Mouse (Mus musculus): ENCODE results near the gene Mettl23. TPM values are rescaled to one million over a fixed set of nuclear protein-coding genes. Genes with fewer than 3 reads are reported as not detected.

Mettl23 gene
- total and polyA plus RNA-seq, 3 experiments = 35.8 to 49.1 (median 45.4) TPM

DNA sequence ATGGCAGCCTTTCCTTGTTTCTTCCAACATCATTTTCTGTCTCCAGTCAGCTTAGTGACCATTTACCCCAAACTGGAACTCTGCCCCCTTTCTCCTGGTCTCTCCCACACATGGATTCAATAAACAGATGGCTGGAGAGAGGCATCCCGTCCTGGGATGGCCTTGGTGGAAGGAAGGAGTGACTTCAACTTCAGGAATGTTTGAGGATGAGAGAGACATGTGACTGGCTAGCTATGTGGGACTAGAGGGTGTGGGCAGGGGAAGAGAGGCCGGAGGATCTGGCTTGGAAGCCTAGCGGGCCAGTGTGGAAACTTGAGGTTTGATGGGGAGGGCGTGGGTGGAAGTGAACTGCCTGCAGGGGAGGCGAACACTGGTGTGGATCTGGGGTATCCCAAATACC lies 26.3 kb upstream of the Mettl23 start:
- Histone ChIP-seq H3K36me3 (replicated peaks) (no peaks in the 10 kb centered on the region), H3K27me3 (ENCODE audit: insufficient read depth, low read length) (peaks cover 83% of the 10 kb centered on the region), H3K4me3 (ENCODE audit: low read depth, low read length) (no peak overlapping the region), H3K4me1 (ENCODE audit: insufficient read depth, low read depth, low read length) (peaks cover 22% of the 10 kb centered on the region), H3K9me3 (replicated peaks) (no peaks in the 10 kb centered on the region)
- DNase-seq (ENCODE audit: low spot score) = no peak
- ATAC-seq (ENCODE audit: extremely low read depth, insufficient number of reproducible peaks, low FRiP score, poor library complexity, severe bottlenecking) = no peak
- TF ChIP-seq GATA2 (IDR thresholded peaks at IDR 0.05; ENCODE audit: borderline replicate concordance, low read depth, low read length) = no peak

- no peaks in the 10 kb centered on the region for H3K36me3 ChIP-seq (replicated peaks)
- ATAC-seq (ENCODE audit: extremely low read depth, insufficient number of reproducible peaks, low FRiP score, poor library complexity, severe bottlenecking) (no peak), DNase-seq (ENCODE audit: low spot score) (no peak)
- no peak for TF ChIP-seq GATA1 (IDR thresholded peaks at IDR 0.05; ENCODE audit: borderline replicate concordance, low read length)
- TF ChIP-seq TAL1 (conservative IDR thresholded peaks at IDR 0.05; ENCODE audit: low read depth, low read length) = no peak
- TF ChIP-seq POLR2AphosphoS5 (IDR thresholded peaks at IDR 0.05; ENCODE audit: insufficient replicate concordance, low read depth, low read length) = no peak
- TF ChIP-seq GATA2 (IDR thresholded peaks at IDR 0.05; ENCODE audit: borderline replicate concordance, low read depth, low read length) = no peak
- no peak for TF ChIP-seq CTCF (IDR thresholded peaks at IDR 0.05; ENCODE audit: low read depth, low read length)
- no peaks in the 10 kb centered on the region for H3K9me3 ChIP-seq (replicated peaks)
- peaks cover 87% of the 10 kb centered on the region for H3K27me3 ChIP-seq (ENCODE audit: insufficient read depth, low read length)
- no peak overlapping the region for H3K4me3 ChIP-seq (ENCODE audit: low read depth, low read length)
- peaks cover 19% of the 10 kb centered on the region for H3K4me1 ChIP-seq (ENCODE audit: insufficient read depth, low read depth, low read length)
Observed at GRCm38 (mm10) chr11:116817567-116817966, 25.5 kb upstream of the Mettl23 start.

- H3K9me3 ChIP-seq (replicated peaks) = no peaks in the 10 kb centered on the region
- H3K4me1 ChIP-seq (ENCODE audit: insufficient read depth, low read depth, low read length) = peaks cover 15% of the 10 kb centered on the region
- no peak for DNase-seq (ENCODE audit: low spot score)
- no peak overlapping the region for H3K4me3 ChIP-seq (ENCODE audit: low read depth, low read length)
- ATAC-seq (ENCODE audit: extremely low read depth, insufficient number of reproducible peaks, low FRiP score, poor library complexity, severe bottlenecking) = no peak
- no peaks in the 10 kb centered on the region for H3K36me3 ChIP-seq (replicated peaks)
- TF ChIP-seq POLR2AphosphoS5 (IDR thresholded peaks at IDR 0.05; ENCODE audit: insufficient replicate concordance, low read depth, low read length) = no peak
- H3K27me3 ChIP-seq (ENCODE audit: insufficient read depth, low read length) = peaks cover 82% of the 10 kb centered on the region
Observed at GRCm38 (mm10) chr11:116818722-116819121, 24.4 kb upstream of the Mettl23 start.

DNA sequence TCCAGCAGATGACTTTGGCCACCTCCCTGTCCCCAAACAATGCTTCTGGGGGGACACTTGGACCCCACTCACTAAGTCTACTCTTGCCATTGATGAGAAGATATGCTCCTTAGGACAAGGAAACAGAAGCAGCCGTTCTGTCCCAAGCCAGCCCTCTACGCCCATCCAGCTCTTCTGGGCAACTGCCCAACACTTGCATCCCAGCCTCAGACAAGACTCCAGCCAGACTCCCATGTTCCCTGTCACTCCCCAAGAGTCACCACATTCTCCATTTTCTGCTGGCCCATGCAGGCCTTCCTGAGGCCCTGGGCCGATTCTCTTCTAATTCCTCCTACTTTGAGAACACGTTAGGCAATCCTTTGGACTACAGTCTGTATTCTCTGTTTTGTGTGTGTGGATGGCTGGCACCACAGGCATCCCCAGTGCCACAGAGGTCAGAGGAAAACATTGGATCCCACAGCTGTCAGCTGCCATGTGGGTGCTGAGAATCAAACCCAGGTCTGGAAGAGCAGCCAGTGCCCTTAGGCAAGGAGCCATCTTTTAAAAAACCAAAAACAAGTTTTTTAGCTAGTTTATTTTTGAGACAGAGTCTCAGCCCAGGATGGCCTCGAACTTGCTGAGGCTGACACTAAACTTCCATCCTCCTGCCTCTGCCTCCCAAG lies 23.0 kb upstream of the Mettl23 start:
- ATAC-seq (ENCODE audit: extremely low read depth, insufficient number of reproducible peaks, low FRiP score, poor library complexity, severe bottlenecking) = no peak
- peaks cover 68% of the 10 kb centered on the region for H3K27me3 ChIP-seq (ENCODE audit: insufficient read depth, low read length)

GRCm38 (mm10) chr11:116821057-116821940 lies 21.8 kb upstream of the Mettl23 start:
- peaks cover 63% of the 10 kb centered on the region for H3K27me3 ChIP-seq (ENCODE audit: insufficient read depth, low read length)
- ATAC-seq (ENCODE audit: extremely low read depth, insufficient number of reproducible peaks, low FRiP score, poor library complexity, severe bottlenecking) = no peak

More for the DNA sequence above, 23.0 kb upstream of the Mettl23 start:
- Histone ChIP-seq H3K4me1 (ENCODE audit: insufficient read depth, low read depth, low read length) (peaks cover 9% of the 10 kb centered on the region), H3K9me3 (replicated peaks) (no peaks in the 10 kb centered on the region), H3K4me3 (ENCODE audit: low read depth, low read length) (no peak overlapping the region), H3K36me3 (replicated peaks) (no peaks in the 10 kb centered on the region)
- TF ChIP-seq GATA1 (IDR thresholded peaks at IDR 0.05; ENCODE audit: borderline replicate concordance, low read length) (no peak), GATA2 (IDR thresholded peaks at IDR 0.05; ENCODE audit: borderline replicate concordance, low read depth, low read length) (no peak), CTCF (IDR thresholded peaks at IDR 0.05; ENCODE audit: low read depth, low read length) (no peak), POLR2AphosphoS5 (IDR thresholded peaks at IDR 0.05; ENCODE audit: insufficient replicate concordance, low read depth, low read length) (no peak), TAL1 (conservative IDR thresholded peaks at IDR 0.05; ENCODE audit: low read depth, low read length) (no peak)
- no peak for DNase-seq (ENCODE audit: low spot score)

GRCm38 (mm10) chr11:116822215-116822614 lies 20.9 kb upstream of the Mettl23 start:
- H3K4me1 ChIP-seq (ENCODE audit: insufficient read depth, low read depth, low read length) = peaks cover 9% of the 10 kb centered on the region
- no peak for DNase-seq (ENCODE audit: low spot score)
- no peak for TF ChIP-seq CTCF (IDR thresholded peaks at IDR 0.05; ENCODE audit: low read depth, low read length)
- no peak for TF ChIP-seq POLR2AphosphoS5 (IDR thresholded peaks at IDR 0.05; ENCODE audit: insufficient replicate concordance, low read depth, low read length)
- no peak for TF ChIP-seq GATA2 (IDR thresholded peaks at IDR 0.05; ENCODE audit: borderline replicate concordance, low read depth, low read length)
- TF ChIP-seq GATA1 (IDR thresholded peaks at IDR 0.05; ENCODE audit: borderline replicate concordance, low read length) = no peak
- no peak for TF ChIP-seq TAL1 (conservative IDR thresholded peaks at IDR 0.05; ENCODE audit: low read depth, low read length)
- ATAC-seq (ENCODE audit: extremely low read depth, insufficient number of reproducible peaks, low FRiP score, poor library complexity, severe bottlenecking) = no peak
- no peaks in the 10 kb centered on the region for H3K36me3 ChIP-seq (replicated peaks)
- peaks cover 62% of the 10 kb centered on the region for H3K27me3 ChIP-seq (ENCODE audit: insufficient read depth, low read length)
- no peaks in the 10 kb centered on the region for H3K9me3 ChIP-seq (replicated peaks)
- no peak overlapping the region for H3K4me3 ChIP-seq (ENCODE audit: low read depth, low read length)

More at GRCm38 (mm10) chr11:116821057-116821940, 21.8 kb upstream of the Mettl23 start:
- TF ChIP-seq TAL1 (conservative IDR thresholded peaks at IDR 0.05; ENCODE audit: low read depth, low read length) (no peak), POLR2AphosphoS5 (IDR thresholded peaks at IDR 0.05; ENCODE audit: insufficient replicate concordance, low read depth, low read length) (no peak), GATA2 (IDR thresholded peaks at IDR 0.05; ENCODE audit: borderline replicate concordance, low read depth, low read length) (no peak), GATA1 (IDR thresholded peaks at IDR 0.05; ENCODE audit: borderline replicate concordance, low read length) (no peak), CTCF (IDR thresholded peaks at IDR 0.05; ENCODE audit: low read depth, low read length) (no peak)
- H3K9me3 ChIP-seq (replicated peaks) = no peaks in the 10 kb centered on the region
- peaks cover 9% of the 10 kb centered on the region for H3K4me1 ChIP-seq (ENCODE audit: insufficient read depth, low read depth, low read length)
- DNase-seq (ENCODE audit: low spot score) = no peak
- no peaks in the 10 kb centered on the region for H3K36me3 ChIP-seq (replicated peaks)
- no peak overlapping the region for H3K4me3 ChIP-seq (ENCODE audit: low read depth, low read length)

Measured in G1E (cell line).